Mouse (Mus musculus) adrenal gland, postnatal 36 days (tissue): ENCODE data around the gene Defb20. TPM values are rescaled to one million over a fixed set of nuclear protein-coding genes. Genes with fewer than 3 reads are reported as not detected.

Source experiments
- DNase-seq, 2 experiments: peaks; one replicate each; pipeline ENCODE4 v3.0.0; 2021; ENCODE audit warnings: mixed read lengths in 1 of 2
- total RNA-seq, 2 experiments: library from RNA; stranded (reverse); gene quantifications; 2 replicates each; pipeline ENCODE4 v1.2.3; 2021

The Defb20 gene
- total RNA-seq, 2 experiments from 2014 or later = not detected

- DNase-seq = no peak
Measured at GRCm38 (mm10) chr2:152500204-152500862, 23.5 kb downstream of the Defb20 start.

GRCm38 (mm10) chr2:152500863-152501229, 24.0 kb downstream of the Defb20 start:
- no peak for DNase-seq

GRCm38 (mm10) chr2:152503950-152504349, 27.1 kb downstream of the Defb20 start:
- no peak for DNase-seq

- no peak for DNase-seq
Measured at GRCm38 (mm10) chr2:152511592-152511991, 34.7 kb downstream of the Defb20 start, which contains the start of gene Defb26. TSS of gene Defb26 (minus strand) at chr2:152511692.

GRCm38 (mm10) chr2:152516084-152516483, 39.2 kb downstream of the Defb20 start:
- no peak for DNase-seq

- DNase-seq = peak; percentile 39 to 55
Measured at GRCm38 (mm10) chr2:152517981-152518380, 41.1 kb downstream of the Defb20 start, which contains the start of gene Defb28. TSS of gene Defb28 (plus strand) at chr2:152518255.

Other genes with a start within 250 kb of the Defb20 start
- gene Tbc1d20, start 183.2 kb upstream of the Defb20 start, total RNA-seq = 100 to 1,000 TPM; 125 to 135 TPM
- 10 to 100 TPM; 85.1 to 94.5 TPM for gene Rbck1, start 144.4 kb upstream of the Defb20 start, total RNA-seq
- 10 to 100 TPM in 1 of 2 experiments, 1 to 10 TPM in 1; 4.6 to 19.9 TPM for gene Trib3, start 133.0 kb upstream of the Defb20 start, total RNA-seq
- gene Nrsn2, start 100.4 kb upstream of the Defb20 start, total RNA-seq = 1 to 10 TPM; 2.3 to 2.5 TPM
- 10 to 100 TPM in 1 of 2 experiments, 1 to 10 TPM in 1; 8.3 to 12.9 TPM for gene Sox12, start 79.0 kb upstream of the Defb20 start, total RNA-seq
- 1 to 10 TPM; 6.8 to 8.7 TPM for gene Zcchc3, start 62.0 kb upstream of the Defb20 start, total RNA-seq
- gene 6820408C15Rik, start 61.5 kb upstream of the Defb20 start, total RNA-seq = under 1 TPM; 0.17 to 0.26 TPM
- gene Defb23, start 12.4 kb upstream of the Defb20 start, total RNA-seq = not detected
- gene Defb22, start 13.1 kb downstream of the Defb20 start, total RNA-seq = not detected
- gene Defb26, start 34.6 kb downstream of the Defb20 start, total RNA-seq = not detected
- gene Defb28, start 41.2 kb downstream of the Defb20 start, total RNA-seq = not detected
- gene Defb29, start 63.0 kb downstream of the Defb20 start, total RNA-seq = not detected
- not detected for gene Gm17416, start 92.3 kb downstream of the Defb20 start, total RNA-seq
- not detected for gene Defb21, start 95.7 kb downstream of the Defb20 start, total RNA-seq
- gene Defb19, start 103.2 kb downstream of the Defb20 start, total RNA-seq = 1 to 10 TPM in 1 of 2 experiments, not detected in 1; 1.3 TPM
- not detected for gene Defb45, start 122.3 kb downstream of the Defb20 start, total RNA-seq
- gene Defb36, start 127.3 kb downstream of the Defb20 start, total RNA-seq = 1 to 10 TPM in 1 of 2 experiments, not detected in 1; 1.3 TPM
- 1 to 10 TPM in 1 of 2 experiments, not detected in 1; 2.2 TPM for gene Defb25, start 146.0 kb downstream of the Defb20 start, total RNA-seq
- gene Rem1, start 149.9 kb downstream of the Defb20 start, total RNA-seq = 10 to 100 TPM in 1 of 2 experiments, 1 to 10 TPM in 1; 9.3 to 13.2 TPM
- 100 to 1,000 TPM; 169 to 173 TPM for gene H13, start 192.4 kb downstream of the Defb20 start, total RNA-seq
- 10 to 100 TPM; 27.2 to 31.7 TPM for gene Mcts2, start 210.0 kb downstream of the Defb20 start, total RNA-seq